Mouse (Mus musculus): Measurements from ENCODE around the gene Rnase2a. TPM values are rescaled to one million over a fixed set of nuclear protein-coding genes. Genes with fewer than 3 reads are reported as not detected.

Rnase2a gene
- not detected for polyA plus RNA-seq (2017; shearing (Covaris generic))

DNA sequence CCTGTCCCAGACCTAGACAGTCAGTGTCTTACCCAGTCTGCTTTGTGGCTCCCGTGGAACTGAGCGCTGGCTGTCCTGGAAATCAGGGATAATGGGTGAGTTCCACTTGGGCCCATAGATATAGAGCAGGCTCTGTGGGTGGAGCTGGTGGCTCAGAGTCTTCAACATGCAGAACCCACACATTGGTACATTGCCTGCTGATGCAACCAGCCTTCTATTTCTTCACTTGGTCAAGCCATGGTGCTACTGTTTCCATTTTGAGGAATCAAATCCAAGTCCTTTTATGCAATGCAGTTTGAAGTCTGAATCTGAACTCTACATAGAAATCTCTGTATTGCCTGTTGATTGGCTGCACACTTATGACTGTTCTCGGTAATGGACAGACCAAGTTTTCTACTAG lies at the start of gene Rnase2a:
Rnase2a (minus strand) TSS at position 72 of the 400 bp plus-strand sequence.

Other genes starting within 250 kb of the Rnase2a start
- gene Rnase10, start 248.4 kb downstream of the Rnase2a start, polyA plus RNA-seq (2017; shearing (Covaris generic)), result not detected
- not detected for gene Rnase9, start 214.2 kb downstream of the Rnase2a start, polyA plus RNA-seq (2017; shearing (Covaris generic))
- not detected for gene Rnase11, start 205.9 kb downstream of the Rnase2a start, polyA plus RNA-seq (2017; shearing (Covaris generic))
- not detected for gene Rnase12, start 198.5 kb downstream of the Rnase2a start, polyA plus RNA-seq (2017; shearing (Covaris generic))
- gene Olfr750, start 181.7 kb downstream of the Rnase2a start, polyA plus RNA-seq (2017; shearing (Covaris generic)), result 0.09 TPM
- 0.39 TPM for gene Rnase4, start 165.0 kb downstream of the Rnase2a start, polyA plus RNA-seq (2017; shearing (Covaris generic))
- not detected for gene Ang, start 165.0 kb downstream of the Rnase2a start, polyA plus RNA-seq (2017; shearing (Covaris generic))
- not detected for gene Eddm3b, start 141.7 kb downstream of the Rnase2a start, polyA plus RNA-seq (2017; shearing (Covaris generic))
- not detected for gene Rnase6, start 132.2 kb downstream of the Rnase2a start, polyA plus RNA-seq (2017; shearing (Covaris generic))
- not detected for gene Rnase1, start 109.3 kb downstream of the Rnase2a start, polyA plus RNA-seq (2017; shearing (Covaris generic))
- gene Rnase2b, start 93.9 kb downstream of the Rnase2a start, polyA plus RNA-seq (2017; shearing (Covaris generic)), result not detected
- not detected for gene Ang2, start 57.0 kb downstream of the Rnase2a start, polyA plus RNA-seq (2017; shearing (Covaris generic))
- gene Ear14, start 52.7 kb downstream of the Rnase2a start, polyA plus RNA-seq (2017; shearing (Covaris generic)), result not detected
- gene Gm7247, start 105.6 kb upstream of the Rnase2a start, polyA plus RNA-seq (2017; shearing (Covaris generic)), result not detected
- not detected for gene Vmn2r88, start 154.7 kb upstream of the Rnase2a start, polyA plus RNA-seq (2017; shearing (Covaris generic))
- not detected for gene Vmn2r89, start 195.7 kb upstream of the Rnase2a start, polyA plus RNA-seq (2017; shearing (Covaris generic))

All from naive thymus-derived CD4-positive, alpha-beta T cell, adult 5 months (primary cell).